Mouse (Mus musculus) layer of hippocampus, adult 6 months (tissue): Measurements from ENCODE around the gene Cxcl13. TPM values are rescaled to one million over a fixed set of nuclear protein-coding genes. Genes with fewer than 3 reads are reported as not detected.

Experiments
- long read RNA-seq, 2 experiments: library from polyadenylated mRNA; unstranded; transcript quantifications; one replicate each; pipeline ENCODE4 v2.0.0; 2019 to 2020
- polyA plus RNA-seq: library from polyadenylated mRNA; unstranded; fragments of <200 nt; fragmentation: Nextera tagmentation; gene quantifications from 2 replicates; pipeline ENCODE4 v1.2.3, GENCODE M21; 2021

The Cxcl13 gene
- polyA plus RNA-seq: 0.16 and 0.41 TPM in 2 replicates
- long read RNA-seq, experiment 1: 0 reads
- long read RNA-seq, experiment 2: 0 reads

DNA sequence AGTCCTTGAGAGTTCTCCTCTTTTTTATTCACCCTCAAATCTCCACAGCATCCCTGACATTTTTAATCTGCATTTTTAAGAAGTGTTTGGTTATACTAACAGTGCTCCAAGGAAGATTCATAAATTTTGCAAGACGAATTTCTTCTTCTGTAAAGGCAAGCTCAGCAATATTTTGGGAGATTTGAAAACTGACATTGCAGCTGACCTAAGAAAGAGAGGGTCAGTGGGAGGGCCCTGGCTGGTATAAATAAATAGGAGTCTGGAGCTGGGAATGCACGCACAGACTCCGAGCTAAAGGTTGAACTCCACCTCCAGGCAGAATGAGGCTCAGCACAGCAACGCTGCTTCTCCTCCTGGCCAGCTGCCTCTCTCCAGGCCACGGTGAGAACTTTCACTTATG lies at the start of gene Cxcl13:
TSS of gene Cxcl13 (plus strand) at position 301 of the 400 bp plus-strand sequence.

Other genes with a start within 250 kb of the Cxcl13 start
- not detected in 2 replicates for gene Gm7978, start 220.8 kb upstream of the Cxcl13 start, polyA plus RNA-seq
- not detected in 2 replicates for gene Gm7982, start 214.9 kb upstream of the Cxcl13 start, polyA plus RNA-seq
- not detected in 2 replicates for gene E330014E10Rik, start 181.0 kb upstream of the Cxcl13 start, polyA plus RNA-seq
- 8.9 and 11.3 TPM in 2 replicates for gene Cnot6l, start 207.2 kb downstream of the Cxcl13 start, polyA plus RNA-seq